Mouse (Mus musculus): ENCODE measurements around the gene Cd4. TPM values are rescaled to one million over a fixed set of nuclear protein-coding genes. Genes with fewer than 3 reads are reported as not detected.

Cd4 gene
- polyA plus RNA-seq, 1 experiment, result 3.5 TPM

- TF ChIP-seq POLR2A (IDR thresholded peaks at IDR 0.05; ENCODE audit: borderline replicate concordance, control insufficient read depth, low read depth, low read length) (no peak), CTCF (IDR thresholded peaks at IDR 0.05; ENCODE audit: control insufficient read depth, insufficient read depth, low read length) (no peak)
- 18% methylated on average over 10 of the region's 10 CpGs for WGBS
- H3K27ac ChIP-seq (ENCODE audit: control insufficient read depth, insufficient read depth, low read depth, low read length, poor library complexity), result 0 out of 2 replicates have a peak overlapping the region, but pooled peaks have one; percentile 7
- no peaks in the 10 kb centered on the region; the same call in 1 of the 2 replicates for H3K4me1 ChIP-seq (ENCODE audit: control insufficient read depth, insufficient read depth, low read length)
- H3K4me3 ChIP-seq (replicated peaks; ENCODE audit: control insufficient read depth, low read depth, low read length), result peak overlapping the region; percentile 89
Measured at GRCm38 (mm10) chr6:124828101-124828592, 59.9 kb downstream of the Cd4 start.

- H3K4me1 ChIP-seq (ENCODE audit: control insufficient read depth, insufficient read depth, low read length), result peaks cover 5% of the 10 kb centered on the region
- no peak overlapping the region for H3K4me3 ChIP-seq (replicated peaks; ENCODE audit: control insufficient read depth, low read depth, low read length)
- 93% methylated on average over 4 of the region's 4 CpGs for WGBS
- no peak overlapping the region for H3K27ac ChIP-seq (ENCODE audit: control insufficient read depth, insufficient read depth, low read depth, low read length, poor library complexity)
- no peak for TF ChIP-seq POLR2A (IDR thresholded peaks at IDR 0.05; ENCODE audit: borderline replicate concordance, control insufficient read depth, low read depth, low read length)
- no peak for TF ChIP-seq CTCF (IDR thresholded peaks at IDR 0.05; ENCODE audit: control insufficient read depth, insufficient read depth, low read length)
Measured at GRCm38 (mm10) chr6:124822049-124822448, 66.0 kb downstream of the Cd4 start.

- peaks cover 5% of the 10 kb centered on the region for H3K4me1 ChIP-seq (ENCODE audit: control insufficient read depth, insufficient read depth, low read length)
- H3K27ac ChIP-seq (ENCODE audit: control insufficient read depth, insufficient read depth, low read depth, low read length, poor library complexity), result no peak overlapping the region
- H3K4me3 ChIP-seq (replicated peaks; ENCODE audit: control insufficient read depth, low read depth, low read length), result no peak overlapping the region
- TF ChIP-seq POLR2A (IDR thresholded peaks at IDR 0.05; ENCODE audit: borderline replicate concordance, control insufficient read depth, low read depth, low read length), result no peak
- TF ChIP-seq CTCF (IDR thresholded peaks at IDR 0.05; ENCODE audit: control insufficient read depth, insufficient read depth, low read length), result no peak
- WGBS, result 89% methylated on average over 5 of the region's 5 CpGs
Measured at GRCm38 (mm10) chr6:124820891-124821290, 67.1 kb downstream of the Cd4 start.

GRCm38 (mm10) chr6:124817971-124818370 is 70.0 kb downstream of the Cd4 start:
- Histone ChIP-seq H3K4me1 (ENCODE audit: control insufficient read depth, insufficient read depth, low read length) (peaks cover 5% of the 10 kb centered on the region), H3K27ac (ENCODE audit: control insufficient read depth, insufficient read depth, low read depth, low read length, poor library complexity) (peak overlapping the region; percentile 76), H3K4me3 (replicated peaks; ENCODE audit: control insufficient read depth, low read depth, low read length) (peak overlapping the region; percentile 42)
- no peak for TF ChIP-seq CTCF (IDR thresholded peaks at IDR 0.05; ENCODE audit: control insufficient read depth, insufficient read depth, low read length)
- TF ChIP-seq POLR2A (IDR thresholded peaks at IDR 0.05; ENCODE audit: borderline replicate concordance, control insufficient read depth, low read depth, low read length), result no peak
- 23% methylated on average over 8 of the region's 8 CpGs for WGBS

GRCm38 (mm10) chr6:124817563-124817962 is 70.5 kb downstream of the Cd4 start:
- H3K27ac ChIP-seq (ENCODE audit: control insufficient read depth, insufficient read depth, low read depth, low read length, poor library complexity), result peak overlapping the region; percentile 32; the same call in 1 of the 2 replicates
- WGBS, result 70% methylated on average over 8 of the region's 8 CpGs
- peaks cover 5% of the 10 kb centered on the region for H3K4me1 ChIP-seq (ENCODE audit: control insufficient read depth, insufficient read depth, low read length)
- TF ChIP-seq POLR2A (IDR thresholded peaks at IDR 0.05; ENCODE audit: borderline replicate concordance, control insufficient read depth, low read depth, low read length), result no peak
- no peak for TF ChIP-seq CTCF (IDR thresholded peaks at IDR 0.05; ENCODE audit: control insufficient read depth, insufficient read depth, low read length)
- H3K4me3 ChIP-seq (replicated peaks; ENCODE audit: control insufficient read depth, low read depth, low read length), result peak overlapping the region; percentile 14

- no peak overlapping the region for H3K4me3 ChIP-seq (replicated peaks; ENCODE audit: control insufficient read depth, low read depth, low read length)
- TF ChIP-seq CTCF (IDR thresholded peaks at IDR 0.05; ENCODE audit: control insufficient read depth, insufficient read depth, low read length) (no peak), POLR2A (IDR thresholded peaks at IDR 0.05; ENCODE audit: borderline replicate concordance, control insufficient read depth, low read depth, low read length) (no peak)
- H3K27ac ChIP-seq (ENCODE audit: control insufficient read depth, insufficient read depth, low read depth, low read length, poor library complexity), result no peak overlapping the region
- 88% methylated on average over 11 of the region's 11 CpGs for WGBS
- peaks cover 5% of the 10 kb centered on the region for H3K4me1 ChIP-seq (ENCODE audit: control insufficient read depth, insufficient read depth, low read length)
Measured at GRCm38 (mm10) chr6:124817125-124817524, 70.9 kb downstream of the Cd4 start.

- WGBS, result 90% methylated on average over 4 of the region's 4 CpGs
- Histone ChIP-seq H3K27ac (ENCODE audit: control insufficient read depth, insufficient read depth, low read depth, low read length, poor library complexity) (no peak overlapping the region), H3K4me1 (ENCODE audit: control insufficient read depth, insufficient read depth, low read length) (peaks cover 5% of the 10 kb centered on the region), H3K4me3 (replicated peaks; ENCODE audit: control insufficient read depth, low read depth, low read length) (no peak overlapping the region)
- TF ChIP-seq POLR2A (IDR thresholded peaks at IDR 0.05; ENCODE audit: borderline replicate concordance, control insufficient read depth, low read depth, low read length), result no peak
- TF ChIP-seq CTCF (IDR thresholded peaks at IDR 0.05; ENCODE audit: control insufficient read depth, insufficient read depth, low read length), result no peak
Measured at GRCm38 (mm10) chr6:124816611-124817010, 71.4 kb downstream of the Cd4 start.

GRCm38 (mm10) chr6:124814858-124815774 is 72.9 kb downstream of the Cd4 start:
- WGBS, result 76% methylated on average over 9 of the region's 9 CpGs
- H3K27ac ChIP-seq (ENCODE audit: control insufficient read depth, insufficient read depth, low read depth, low read length, poor library complexity), result no peak overlapping the region

More at GRCm38 (mm10) chr6:124814858-124815774, 72.9 kb downstream of the Cd4 start:
- H3K4me1 ChIP-seq (ENCODE audit: control insufficient read depth, insufficient read depth, low read length), result peaks cover 5% of the 10 kb centered on the region
- H3K4me3 ChIP-seq (replicated peaks; ENCODE audit: control insufficient read depth, low read depth, low read length), result no peak overlapping the region
- TF ChIP-seq CTCF (IDR thresholded peaks at IDR 0.05; ENCODE audit: control insufficient read depth, insufficient read depth, low read length) (no peak), POLR2A (IDR thresholded peaks at IDR 0.05; ENCODE audit: borderline replicate concordance, control insufficient read depth, low read depth, low read length) (no peak)

Other genes with a start within 250 kb of the Cd4 start
- 67.0 and 77.5 TPM in 2 replicates for gene Lpcat3, start 225.2 kb downstream of the Cd4 start, polyA plus RNA-seq (2011; ENCODE audit: insufficient read depth, insufficient read length, low replicate concordance, missing spikeins)
- gene Emg1, start 176.0 kb downstream of the Cd4 start, polyA plus RNA-seq (2011; ENCODE audit: insufficient read depth, insufficient read length, low replicate concordance, missing spikeins), result 101 and 149 TPM in 2 replicates
- 143 and 213 TPM in 2 replicates for gene Phb2, start 175.9 kb downstream of the Cd4 start, polyA plus RNA-seq (2011; ENCODE audit: insufficient read depth, insufficient read length, low replicate concordance, missing spikeins)
- 239 and 439 TPM in 2 replicates for gene Ptpn6, start 149.5 kb downstream of the Cd4 start, polyA plus RNA-seq (2011; ENCODE audit: insufficient read depth, insufficient read length, low replicate concordance, missing spikeins)
- gene Grcc10, start 146.8 kb downstream of the Cd4 start, polyA plus RNA-seq (2011; ENCODE audit: insufficient read depth, insufficient read length, low replicate concordance, missing spikeins), result 138 and 208 TPM in 2 replicates
- gene Gm45234, start 132.2 kb downstream of the Cd4 start, polyA plus RNA-seq (2011; ENCODE audit: insufficient read depth, insufficient read length, low replicate concordance, missing spikeins), result not detected in 2 replicates
- 11.3 and 19.1 TPM in 2 replicates for gene Atn1, start 131.7 kb downstream of the Cd4 start, polyA plus RNA-seq (2011; ENCODE audit: insufficient read depth, insufficient read length, low replicate concordance, missing spikeins)
- 0.68 and 1.4 TPM in 2 replicates for gene Eno2, start 118.5 kb downstream of the Cd4 start, polyA plus RNA-seq (2011; ENCODE audit: insufficient read depth, insufficient read length, low replicate concordance, missing spikeins)
- not detected in 2 replicates for gene Lrrc23, start 108.5 kb downstream of the Cd4 start, polyA plus RNA-seq (2011; ENCODE audit: insufficient read depth, insufficient read length, low replicate concordance, missing spikeins)
- gene Spsb2, start 79.6 kb downstream of the Cd4 start, polyA plus RNA-seq (2011; ENCODE audit: insufficient read depth, insufficient read length, low replicate concordance, missing spikeins), result 4.9 and 7.3 TPM in 2 replicates
- gene Tpi1, start 73.9 kb downstream of the Cd4 start, polyA plus RNA-seq (2011; ENCODE audit: insufficient read depth, insufficient read length, low replicate concordance, missing spikeins), result 97.5 and 152 TPM in 2 replicates
- 44.1 and 53.9 TPM in 2 replicates for gene Usp5, start 58.7 kb downstream of the Cd4 start, polyA plus RNA-seq (2011; ENCODE audit: insufficient read depth, insufficient read length, low replicate concordance, missing spikeins)
- 131 and 148 TPM in 2 replicates for gene Cdca3, start 58.7 kb downstream of the Cd4 start, polyA plus RNA-seq (2011; ENCODE audit: insufficient read depth, insufficient read length, low replicate concordance, missing spikeins)
- 3.3 TPM in 1 of 2 replicates, not detected in the other for gene Gnb3, start 47.9 kb downstream of the Cd4 start, polyA plus RNA-seq (2011; ENCODE audit: insufficient read depth, insufficient read length, low replicate concordance, missing spikeins)
- gene P3h3, start 30.5 kb downstream of the Cd4 start, polyA plus RNA-seq (2011; ENCODE audit: insufficient read depth, insufficient read length, low replicate concordance, missing spikeins), result 0.59 and 2.7 TPM in 2 replicates
- gene Gpr162, start 24.2 kb downstream of the Cd4 start, polyA plus RNA-seq (2011; ENCODE audit: insufficient read depth, insufficient read length, low replicate concordance, missing spikeins), result 0.56 and 2.4 TPM in 2 replicates
- gene Lag3, start 23.5 kb upstream of the Cd4 start, polyA plus RNA-seq (2011; ENCODE audit: insufficient read depth, insufficient read length, low replicate concordance, missing spikeins), result 2.9 and 7.6 TPM in 2 replicates
- 157 and 192 TPM in 2 replicates for gene Ptms, start 31.9 kb upstream of the Cd4 start, polyA plus RNA-seq (2011; ENCODE audit: insufficient read depth, insufficient read length, low replicate concordance, missing spikeins)
- gene Mlf2, start 43.2 kb upstream of the Cd4 start, polyA plus RNA-seq (2011; ENCODE audit: insufficient read depth, insufficient read length, low replicate concordance, missing spikeins), result 45.8 and 74.0 TPM in 2 replicates
- gene Cops7a, start 77.3 kb upstream of the Cd4 start, polyA plus RNA-seq (2011; ENCODE audit: insufficient read depth, insufficient read length, low replicate concordance, missing spikeins), result 18.1 and 33.0 TPM in 2 replicates
- 3.4 TPM in 1 of 2 replicates, not detected in the other for gene Pianp, start 108.5 kb upstream of the Cd4 start, polyA plus RNA-seq (2011; ENCODE audit: insufficient read depth, insufficient read length, low replicate concordance, missing spikeins)
- 26.2 and 46.0 TPM in 2 replicates for gene Zfp384, start 120.9 kb upstream of the Cd4 start, polyA plus RNA-seq (2011; ENCODE audit: insufficient read depth, insufficient read length, low replicate concordance, missing spikeins)
- 19.6 and 42.0 TPM in 2 replicates for gene Ing4, start 151.5 kb upstream of the Cd4 start, polyA plus RNA-seq (2011; ENCODE audit: insufficient read depth, insufficient read length, low replicate concordance, missing spikeins)
- gene Acrbp, start 161.5 kb upstream of the Cd4 start, polyA plus RNA-seq (2011; ENCODE audit: insufficient read depth, insufficient read length, low replicate concordance, missing spikeins), result 24.3 and 45.9 TPM in 2 replicates
- gene Lpar5, start 179.7 kb upstream of the Cd4 start, polyA plus RNA-seq (2011; ENCODE audit: insufficient read depth, insufficient read length, low replicate concordance, missing spikeins), result not detected in 2 replicates
- gene Chd4, start 207.8 kb upstream of the Cd4 start, polyA plus RNA-seq (2011; ENCODE audit: insufficient read depth, insufficient read length, low replicate concordance, missing spikeins), result 66.8 and 106 TPM in 2 replicates
- gene Nop2, start 243.7 kb upstream of the Cd4 start, polyA plus RNA-seq (2011; ENCODE audit: insufficient read depth, insufficient read length, low replicate concordance, missing spikeins), result 12.5 and 25.7 TPM in 2 replicates